Mouse (Mus musculus) C2C12 (cell line): Measurements from ENCODE around the gene Sh3bp1.

Experiments used
- CEBPB ChIP-seq: IDR thresholded peaks from one replicate; pipeline ENCODE4 v1.6.1; 2011; ENCODE audit warnings: low read depth, mild to moderate bottlenecking, control low read depth, moderate library complexity
- CTCF ChIP-seq: IDR thresholded peaks from one replicate; pipeline ENCODE4 v1.5.1; 2011; ENCODE audit not compliant: control insufficient read depth, insufficient read depth, insufficient read length
- MAX ChIP-seq: IDR thresholded peaks from one replicate; pipeline ENCODE4 v1.6.1; 2011; ENCODE audit warnings: mild to moderate bottlenecking, control low read depth
- MYOD1 ChIP-seq: IDR thresholded peaks from one replicate; pipeline ENCODE4 v1.6.1; 2011; ENCODE audit warnings: low read depth; ENCODE audit not compliant: control insufficient read depth, insufficient read length
- MYOG ChIP-seq: IDR thresholded peaks from one replicate; pipeline ENCODE4 v1.6.1; 2011; ENCODE audit not compliant: control insufficient read depth, insufficient read length; ENCODE audit errors: extremely low read depth
- USF1 ChIP-seq: IDR thresholded peaks from one replicate; pipeline ENCODE4 v1.6.1; 2011; ENCODE audit warnings: low read depth, mild to moderate bottlenecking, control low read depth, moderate library complexity

- TF ChIP-seq CTCF (no peak), MYOD1 (peak; percentile 21), CEBPB (no peak), USF1 (no peak), MAX (peak; percentile 19), MYOG (no peak)
Observed at GRCm38 (mm10) chr15:78855303-78855965, 44.1 kb upstream of the Sh3bp1 start, which contains the start of gene Lgals2.
